Mouse (Mus musculus): ENCODE results near the gene Rnf141.

- no peak for TF ChIP-seq GATA1 (IDR thresholded peaks at IDR 0.05; ENCODE audit: low read length)
- no peak for TF ChIP-seq TAL1 (IDR thresholded peaks at IDR 0.05; ENCODE audit: low read length)
Measured at GRCm38 (mm10) chr7:110807460-110808030, 36.7 kb downstream of the Rnf141 start.

Data from erythroblast, embryonic 14.5 days (primary cell).